Mouse (Mus musculus): ENCODE measurements at regions not wholly inside any gene's neighbourhood (a gene's known extent, or its start where the extent isn't known, plus 50 kb on each side); places are given as distances from the start of the nearest gene placed in this dataset.

DNA sequence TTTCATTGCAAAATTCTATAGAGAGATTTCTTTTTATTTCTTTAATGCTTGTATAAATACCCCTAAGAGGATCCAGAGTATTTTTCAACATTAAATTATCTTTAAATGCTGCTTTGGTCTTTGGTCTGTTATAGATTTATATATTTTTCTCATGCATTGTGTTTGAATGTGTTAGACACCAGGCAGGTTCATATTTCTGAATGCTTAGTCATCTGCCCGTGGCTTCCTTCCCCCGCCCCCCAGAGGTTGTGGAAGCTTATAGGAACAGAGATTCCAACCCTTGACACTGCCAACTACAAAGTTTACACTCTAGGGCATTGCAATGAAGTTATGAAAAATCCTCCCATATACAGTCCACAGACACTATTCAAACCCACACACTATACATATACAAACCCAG lies 1066.6 kb downstream of the Efnb2 start:
- H3K9ac ChIP-seq (replicated peaks; ENCODE audit: low read length), result no peak overlapping the region
- DNase-seq (ENCODE audit: low spot score), result no peak
- WGBS, result 89% methylated on average over 2 of the region's 2 CpGs
- no peaks in the 10 kb centered on the region for H3K27me3 ChIP-seq (ENCODE audit: control insufficient read depth, insufficient read depth, low read length)
- ATAC-seq (replicated peaks; ENCODE audit: insufficient number of reproducible peaks, low FRiP score, low TSS enrichment, low read depth), result no peak
- H3K4me2 ChIP-seq (ENCODE audit: low read depth, low read length), result no peak overlapping the region
- H3K36me3 ChIP-seq (replicated peaks; ENCODE audit: control insufficient read depth, insufficient read depth, low read depth, low read length), result no peaks in the 10 kb centered on the region
- no peak overlapping the region for H3K27ac ChIP-seq (replicated peaks; ENCODE audit: low read depth, low read length)
- H3K4me3 ChIP-seq (ENCODE audit: low read depth, low read length), result no peak overlapping the region
- no peaks in the 10 kb centered on the region for H3K9me3 ChIP-seq (replicated peaks; ENCODE audit: control insufficient read depth, low read length)
- H3K4me1 ChIP-seq (ENCODE audit: control insufficient read depth, insufficient read depth, low read length), result no peaks in the 10 kb centered on the region

DNA sequence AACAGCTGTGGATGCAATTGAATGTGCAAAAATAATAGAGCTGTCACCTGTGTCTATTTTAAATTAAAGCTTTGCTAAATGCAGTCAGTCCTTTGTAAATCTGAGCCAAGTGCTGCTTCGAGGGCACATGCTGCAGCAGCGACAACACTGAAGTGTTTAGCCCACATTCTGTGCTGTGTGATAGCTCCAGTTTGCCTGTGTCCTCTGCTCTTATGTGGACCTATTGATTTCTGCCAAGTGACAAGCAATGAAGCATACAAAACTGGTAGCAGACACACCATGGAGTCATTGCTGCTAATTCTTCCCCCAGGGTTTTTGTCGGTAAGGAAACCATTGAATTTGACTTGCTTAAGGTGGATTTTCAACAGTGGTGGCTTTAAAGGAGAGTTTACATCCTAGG lies 1085.4 kb downstream of the Efnb2 start:
- H3K9me3 ChIP-seq (replicated peaks; ENCODE audit: control insufficient read depth, low read length), result no peaks in the 10 kb centered on the region
- no peaks in the 10 kb centered on the region for H3K4me1 ChIP-seq (ENCODE audit: control insufficient read depth, insufficient read depth, low read length)
- no peak overlapping the region for H3K9ac ChIP-seq (replicated peaks; ENCODE audit: low read length)
- H3K4me3 ChIP-seq (ENCODE audit: low read depth, low read length), result no peak overlapping the region
- no peak for ATAC-seq (replicated peaks; ENCODE audit: insufficient number of reproducible peaks, low FRiP score, low TSS enrichment, low read depth)
- peak; percentile 31 for DNase-seq (ENCODE audit: low spot score)
- H3K36me3 ChIP-seq (replicated peaks; ENCODE audit: control insufficient read depth, insufficient read depth, low read depth, low read length), result no peaks in the 10 kb centered on the region
- 21% methylated on average over 3 of the region's 3 CpGs for WGBS
- no peak overlapping the region for H3K4me2 ChIP-seq (ENCODE audit: low read depth, low read length)
- H3K27me3 ChIP-seq (ENCODE audit: control insufficient read depth, insufficient read depth, low read length), result no peaks in the 10 kb centered on the region
- no peak overlapping the region for H3K27ac ChIP-seq (replicated peaks; ENCODE audit: low read depth, low read length)

DNA sequence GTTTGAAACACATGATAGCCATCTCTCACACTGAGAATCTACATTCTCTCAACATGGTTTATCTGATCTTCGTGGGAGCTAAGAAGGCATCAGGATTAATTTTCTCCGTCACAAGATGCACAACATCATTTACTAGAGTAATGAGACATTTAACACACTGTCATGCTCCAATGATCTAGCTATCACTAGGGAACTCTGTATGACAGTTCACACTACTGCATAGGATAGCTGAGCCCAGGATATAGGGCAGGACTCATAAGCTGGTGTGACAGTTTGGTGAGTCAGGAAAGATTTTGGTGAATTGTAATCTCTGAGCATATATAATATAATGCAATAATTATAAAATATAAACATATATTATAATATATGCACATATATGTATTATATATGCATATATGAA lies 1100.4 kb downstream of the Efnb2 start:
- Histone ChIP-seq H3K4me3 (ENCODE audit: low read depth, low read length) (no peak overlapping the region), H3K36me3 (replicated peaks; ENCODE audit: control insufficient read depth, insufficient read depth, low read depth, low read length) (no peaks in the 10 kb centered on the region), H3K27ac (replicated peaks; ENCODE audit: low read depth, low read length) (no peak overlapping the region), H3K4me1 (ENCODE audit: control insufficient read depth, insufficient read depth, low read length) (no peaks in the 10 kb centered on the region), H3K9me3 (replicated peaks; ENCODE audit: control insufficient read depth, low read length) (no peaks in the 10 kb centered on the region), H3K4me2 (ENCODE audit: low read depth, low read length) (no peak overlapping the region), H3K9ac (replicated peaks; ENCODE audit: low read length) (no peak overlapping the region), H3K27me3 (ENCODE audit: control insufficient read depth, insufficient read depth, low read length) (no peaks in the 10 kb centered on the region)
- DNase-seq (ENCODE audit: low spot score) (no peak), ATAC-seq (replicated peaks; ENCODE audit: insufficient number of reproducible peaks, low FRiP score, low TSS enrichment, low read depth) (no peak)
- 69% methylated on average over 2 of the region's 2 CpGs for WGBS

DNA sequence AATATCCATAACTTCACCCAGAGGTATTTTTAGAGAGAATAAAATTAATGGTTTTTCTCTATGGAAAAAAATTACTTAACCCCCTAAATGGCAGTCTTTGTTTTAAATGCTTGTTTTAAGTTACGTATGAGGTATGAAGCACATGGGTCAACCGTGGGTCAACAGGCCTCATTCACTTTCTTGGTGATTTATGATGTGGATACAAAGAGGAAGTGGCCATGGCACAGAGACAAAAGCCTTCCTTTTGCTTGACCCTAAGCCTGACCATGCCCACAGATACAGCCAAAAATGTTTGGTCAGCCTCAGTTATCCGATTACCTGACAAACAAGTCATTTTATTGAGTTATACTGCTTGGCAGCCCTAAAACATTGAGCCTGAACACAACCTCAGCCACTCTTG lies 1106.3 kb downstream of the Efnb2 start:
- 63% methylated on average over 3 of the region's 3 CpGs for WGBS
- Histone ChIP-seq H3K27ac (replicated peaks; ENCODE audit: low read depth, low read length) (no peak overlapping the region), H3K4me3 (ENCODE audit: low read depth, low read length) (no peak overlapping the region), H3K9me3 (replicated peaks; ENCODE audit: control insufficient read depth, low read length) (no peaks in the 10 kb centered on the region), H3K4me2 (ENCODE audit: low read depth, low read length) (no peak overlapping the region), H3K9ac (replicated peaks; ENCODE audit: low read length) (no peak overlapping the region), H3K36me3 (replicated peaks; ENCODE audit: control insufficient read depth, insufficient read depth, low read depth, low read length) (no peaks in the 10 kb centered on the region), H3K4me1 (ENCODE audit: control insufficient read depth, insufficient read depth, low read length) (no peaks in the 10 kb centered on the region), H3K27me3 (ENCODE audit: control insufficient read depth, insufficient read depth, low read length) (no peaks in the 10 kb centered on the region)
- DNase-seq (ENCODE audit: low spot score) (no peak), ATAC-seq (replicated peaks; ENCODE audit: insufficient number of reproducible peaks, low FRiP score, low TSS enrichment, low read depth) (no peak)
